Mouse (Mus musculus) CH12F3 (cell line): ENCODE results near the gene Exoc8.

ENCODE experiments used
- in situ Hi-C: fragments of 300-500 bp; cut with MboI; formaldehyde crosslinking; loops from 2 replicates; pipeline ENCODE4 v1.14.3; 2020; ENCODE audit warnings: low sequenced_read_pairs

Gene Exoc8

DNA sequence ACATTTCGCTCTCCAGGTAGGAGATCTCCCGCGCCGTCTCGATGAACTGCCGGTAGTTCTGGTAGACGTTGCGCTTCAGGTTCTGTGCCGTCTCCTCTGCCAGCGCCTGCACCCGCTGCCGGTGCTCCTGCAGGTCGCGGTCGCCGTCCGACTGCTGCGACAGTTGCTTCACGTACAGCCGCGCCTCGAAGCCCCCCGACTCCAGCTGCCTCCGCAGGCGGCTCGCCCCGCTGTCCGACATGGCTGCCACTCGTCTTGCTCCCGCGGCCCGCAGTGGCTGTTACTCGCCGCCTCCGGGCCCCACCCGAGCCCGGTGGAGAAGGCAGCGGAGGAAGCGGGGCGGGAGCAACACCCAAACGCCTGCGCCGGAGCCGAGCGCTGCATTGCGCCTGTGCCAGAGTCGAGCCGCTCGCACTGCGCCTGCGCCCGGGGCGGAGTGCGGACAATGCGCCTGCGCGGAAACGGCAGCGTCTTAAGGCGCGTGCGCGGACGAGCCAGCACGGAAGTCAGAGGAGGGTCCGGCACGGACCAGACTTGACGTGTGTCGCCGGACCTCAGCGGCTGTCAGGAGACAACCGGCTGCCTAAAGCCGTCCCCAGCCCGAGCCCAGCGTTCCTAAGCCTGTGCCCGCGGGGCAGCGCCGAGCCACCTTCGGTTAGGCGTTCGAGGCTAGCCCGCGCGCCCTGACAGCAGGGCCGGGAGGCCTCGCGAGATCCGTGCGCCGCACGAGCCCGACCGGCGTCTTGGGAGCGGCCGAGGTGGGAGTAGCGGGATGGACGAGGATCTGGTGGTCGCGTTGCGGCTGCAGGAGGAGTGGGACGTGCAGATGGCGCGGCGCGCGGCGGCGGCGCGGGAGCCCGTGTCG is at the start of gene Exoc8, which contains the start of gene Sprtn:
Gene Exoc8, minus strand, starts transcription at position 320 of the 865 bp plus-strand sequence.
Gene Sprtn, plus strand, starts transcription at position 501 of the 865 bp plus-strand sequence.
- in situ Hi-C loops: no loop called here

GRCm38 (mm10) chr8:124944406-124944805 is 46.9 kb upstream of the Exoc8 start:
- in situ Hi-C loops: no loop called here

DNA sequence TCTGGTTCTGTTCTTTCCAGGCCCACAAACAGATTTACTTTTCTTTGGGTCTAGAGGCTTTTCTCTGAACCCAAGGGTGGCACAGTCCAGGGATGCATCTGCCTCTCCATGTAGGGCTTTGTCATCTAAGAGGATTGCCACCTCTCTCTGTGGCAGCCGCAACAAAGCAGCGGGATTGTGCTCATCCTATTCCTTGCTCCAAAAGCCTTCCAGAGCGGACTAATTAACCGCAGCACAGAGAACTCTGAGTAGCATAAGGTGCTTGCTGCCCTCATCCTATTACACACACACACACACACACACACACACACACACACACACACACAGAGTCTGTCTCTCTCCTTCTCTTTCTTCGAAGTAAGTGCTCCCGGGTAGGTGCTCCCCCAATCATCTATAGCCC is 46.3 kb upstream of the Exoc8 start:
- in situ Hi-C loops: no loop called here

DNA sequence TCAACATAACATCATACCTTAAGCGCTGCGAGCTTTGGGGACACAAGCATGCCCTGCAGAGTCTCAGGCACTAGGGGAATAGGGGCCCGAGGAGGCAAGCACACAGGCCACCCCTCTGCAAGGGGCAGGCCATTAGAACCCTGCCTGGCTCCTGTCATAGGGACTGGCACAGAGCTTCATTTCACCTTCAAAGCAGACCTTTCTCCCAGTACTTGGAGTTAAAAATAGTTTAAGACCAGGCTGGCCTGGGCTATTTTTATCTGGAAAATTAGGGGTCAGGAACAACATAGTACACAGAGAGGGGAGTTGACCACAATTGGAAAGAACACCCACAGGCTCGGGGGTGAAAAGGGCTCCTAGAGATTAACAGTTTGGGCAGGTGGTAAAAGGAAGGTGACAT is 39.8 kb upstream of the Exoc8 start:
- in situ Hi-C loops: no loop called here

DNA sequence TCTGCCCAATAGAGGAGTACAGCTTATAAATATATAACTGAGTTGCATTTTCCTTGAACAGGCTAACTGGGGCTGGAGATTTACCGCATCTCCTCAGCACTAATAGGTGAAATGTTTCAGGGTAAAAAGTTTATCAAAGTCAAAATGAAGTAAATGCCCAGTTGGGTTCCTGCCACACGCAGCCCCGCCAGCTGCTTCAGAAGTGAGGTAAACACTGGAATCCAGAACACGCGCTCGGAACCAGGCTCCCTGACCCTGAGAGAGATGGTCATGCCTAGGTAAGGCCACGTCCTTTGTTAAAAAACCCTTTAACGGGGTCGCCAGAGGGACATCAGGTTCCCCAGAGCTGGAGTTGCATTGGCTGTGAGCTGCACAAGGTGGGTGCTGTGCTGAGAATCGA is 39.2 kb upstream of the Exoc8 start:
- in situ Hi-C loops: no loop called here

DNA sequence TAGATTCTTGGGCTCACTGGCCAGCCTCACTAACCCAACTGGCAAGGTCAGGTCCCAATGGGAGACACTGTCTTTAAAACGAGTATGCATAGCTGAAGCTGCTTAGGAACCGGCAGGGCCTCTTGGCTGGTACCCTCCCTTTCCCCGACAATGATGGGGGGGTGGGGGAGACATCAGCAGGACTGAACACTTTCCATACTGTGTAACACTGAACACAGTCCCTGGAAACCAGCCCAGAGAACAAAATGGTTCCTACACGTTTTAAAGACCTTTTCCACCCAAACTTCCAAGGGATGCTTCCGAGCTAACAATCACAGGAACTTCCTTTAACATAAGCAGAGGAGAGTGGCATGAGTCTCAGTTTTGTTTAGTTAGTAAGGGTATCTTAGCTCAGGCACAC is 37.6 kb upstream of the Exoc8 start:
- in situ Hi-C loops: no loop called here

DNA sequence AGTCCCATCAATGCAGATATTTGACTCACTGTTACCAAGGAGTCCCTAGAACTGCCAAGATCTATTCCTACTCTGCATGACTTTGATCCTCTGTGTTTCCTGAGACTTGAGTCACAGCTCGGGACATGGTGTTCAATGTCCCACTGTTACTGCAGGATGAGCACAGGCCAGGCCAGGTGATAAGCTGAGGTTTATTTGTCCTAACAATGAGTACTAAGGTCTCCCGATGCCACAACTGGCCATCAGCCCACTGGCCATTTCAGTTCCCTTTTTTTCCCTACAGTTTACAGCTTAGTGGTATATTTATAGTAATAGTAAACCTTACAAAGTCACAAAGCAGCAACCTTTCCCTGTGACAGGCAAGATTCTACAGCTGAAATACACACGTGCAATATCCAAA is 34.9 kb upstream of the Exoc8 start:
- in situ Hi-C loops: no loop called here

- in situ Hi-C loops: no loop called here
These were observed 33.1 kb upstream of the Exoc8 start for GRCm38 (mm10) chr8:124930649-124931048.

DNA sequence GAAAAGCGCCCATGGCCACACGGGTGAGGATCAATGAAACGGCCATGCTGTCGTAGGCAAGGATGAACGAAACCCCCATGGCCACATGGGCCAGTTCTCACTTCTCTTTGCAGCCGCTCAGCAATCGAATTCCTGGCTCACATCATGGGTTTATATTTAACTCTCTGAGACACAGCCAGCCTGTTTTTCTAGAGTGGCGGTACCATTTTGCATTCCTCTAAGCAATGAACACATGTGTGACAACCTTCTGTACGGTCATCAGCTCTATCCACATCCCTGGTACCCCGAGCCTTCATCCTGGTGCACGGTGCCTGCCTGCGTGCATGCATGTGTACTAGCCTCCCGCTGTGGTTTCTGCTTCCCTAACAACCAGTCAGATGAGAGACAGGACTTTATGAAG is 32.6 kb upstream of the Exoc8 start:
- in situ Hi-C loops: no loop called here

DNA sequence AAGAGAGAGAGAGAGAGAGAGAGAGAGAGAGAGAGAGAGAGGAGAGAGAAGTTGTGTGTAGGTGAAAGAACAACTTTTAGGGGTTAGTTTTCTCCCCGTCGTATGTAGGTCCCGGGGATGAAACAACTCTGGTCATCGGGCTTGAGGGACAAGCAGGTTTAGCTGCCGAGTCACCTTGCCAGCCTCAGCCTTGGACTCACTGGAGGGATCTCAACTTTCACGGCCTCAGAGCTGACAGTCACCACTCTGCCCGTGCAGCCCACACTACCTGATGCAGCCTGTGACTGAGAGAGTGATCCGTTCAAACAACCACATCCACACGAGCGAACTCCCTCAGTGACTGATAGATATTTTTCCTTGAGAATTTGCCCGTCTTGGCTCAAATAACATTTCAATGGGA is 31.5 kb upstream of the Exoc8 start:
- in situ Hi-C loops: no loop called here

DNA sequence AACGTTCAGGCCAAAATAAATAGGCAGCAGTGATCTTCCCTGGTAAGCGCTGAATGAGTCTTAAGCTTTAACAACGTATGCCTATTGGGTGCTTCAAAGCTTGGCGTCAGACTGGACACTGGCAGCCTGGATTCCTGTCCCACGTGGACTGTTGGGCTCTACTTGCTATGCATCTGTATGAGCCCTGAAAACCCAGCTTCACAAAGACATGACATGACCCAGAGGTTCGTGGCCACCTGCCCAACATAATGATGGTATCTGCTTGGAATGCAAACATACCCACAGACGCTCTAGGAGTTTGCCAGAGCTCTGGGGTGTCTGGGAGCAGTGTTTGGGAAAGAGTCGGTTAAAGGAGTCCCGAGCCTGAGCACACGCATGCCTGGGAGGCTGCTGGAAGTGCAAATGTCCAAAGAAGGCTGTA is 28.9 kb upstream of the Exoc8 start:
- in situ Hi-C loops: no loop called here

- in situ Hi-C loops: no loop called here
These were observed 28.2 kb upstream of the Exoc8 start for GRCm38 (mm10) chr8:124925544-124926266.

DNA sequence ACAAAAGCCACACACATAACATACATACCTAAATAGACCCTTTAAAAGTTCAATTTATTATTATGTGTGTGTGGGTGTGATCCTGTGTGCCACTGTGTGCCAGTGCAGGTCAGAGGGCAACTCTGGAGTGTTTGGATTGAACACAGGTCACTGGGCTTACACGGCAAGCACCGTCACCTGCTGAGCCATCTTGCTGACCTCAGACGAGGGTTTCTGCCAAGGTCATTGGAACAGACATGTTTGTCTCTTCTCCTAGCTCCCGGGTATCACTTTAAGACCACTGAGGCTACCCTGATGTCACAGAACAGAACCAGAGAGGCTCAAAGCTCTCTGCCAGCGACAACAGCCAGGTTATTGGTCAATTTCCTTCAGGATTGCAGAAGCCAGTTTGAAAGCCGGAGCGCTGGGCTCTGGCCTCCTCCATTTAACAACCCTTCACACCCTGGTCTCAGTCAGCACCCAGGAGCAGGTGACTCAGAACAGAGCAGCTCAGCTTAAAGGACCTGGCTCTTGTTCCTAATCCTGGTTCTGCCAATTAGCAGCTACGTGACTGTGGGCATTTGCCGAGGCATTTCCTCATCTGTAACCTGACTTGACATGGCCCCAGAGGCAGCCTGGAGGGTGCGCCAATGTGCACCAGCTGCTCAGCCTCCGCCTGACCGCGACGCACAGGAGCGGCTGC is 26.6 kb upstream of the Exoc8 start:
- in situ Hi-C loops: no loop called here

DNA sequence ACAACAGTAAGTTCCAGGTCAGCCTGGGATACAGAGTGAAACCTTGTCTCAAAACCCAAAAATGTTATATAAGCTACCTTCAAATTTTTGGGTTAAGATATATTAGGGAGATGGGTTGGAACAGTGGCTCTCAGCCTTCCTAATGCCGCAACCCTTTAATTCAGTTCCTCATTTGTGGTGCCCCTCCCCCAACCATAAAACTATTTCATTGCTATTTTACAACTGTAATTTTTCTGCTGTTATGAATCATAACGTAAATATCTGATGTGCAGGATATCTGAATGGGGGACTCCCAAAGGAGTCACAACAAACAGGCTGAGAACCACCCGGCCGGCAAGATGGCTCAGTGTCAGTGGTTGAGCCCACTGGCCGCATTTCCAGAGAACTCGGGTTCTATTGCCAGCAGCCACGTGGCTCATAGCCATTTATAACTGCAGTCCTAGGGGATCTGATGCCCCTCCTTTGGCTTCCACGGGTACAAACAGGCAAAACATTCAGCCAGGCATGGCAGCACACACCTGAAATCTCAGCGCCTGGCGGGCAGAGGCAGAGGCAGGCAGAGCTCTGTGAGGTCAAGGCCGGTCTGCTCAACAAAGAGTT is 25.1 kb upstream of the Exoc8 start:
- in situ Hi-C loops: no loop called here

DNA sequence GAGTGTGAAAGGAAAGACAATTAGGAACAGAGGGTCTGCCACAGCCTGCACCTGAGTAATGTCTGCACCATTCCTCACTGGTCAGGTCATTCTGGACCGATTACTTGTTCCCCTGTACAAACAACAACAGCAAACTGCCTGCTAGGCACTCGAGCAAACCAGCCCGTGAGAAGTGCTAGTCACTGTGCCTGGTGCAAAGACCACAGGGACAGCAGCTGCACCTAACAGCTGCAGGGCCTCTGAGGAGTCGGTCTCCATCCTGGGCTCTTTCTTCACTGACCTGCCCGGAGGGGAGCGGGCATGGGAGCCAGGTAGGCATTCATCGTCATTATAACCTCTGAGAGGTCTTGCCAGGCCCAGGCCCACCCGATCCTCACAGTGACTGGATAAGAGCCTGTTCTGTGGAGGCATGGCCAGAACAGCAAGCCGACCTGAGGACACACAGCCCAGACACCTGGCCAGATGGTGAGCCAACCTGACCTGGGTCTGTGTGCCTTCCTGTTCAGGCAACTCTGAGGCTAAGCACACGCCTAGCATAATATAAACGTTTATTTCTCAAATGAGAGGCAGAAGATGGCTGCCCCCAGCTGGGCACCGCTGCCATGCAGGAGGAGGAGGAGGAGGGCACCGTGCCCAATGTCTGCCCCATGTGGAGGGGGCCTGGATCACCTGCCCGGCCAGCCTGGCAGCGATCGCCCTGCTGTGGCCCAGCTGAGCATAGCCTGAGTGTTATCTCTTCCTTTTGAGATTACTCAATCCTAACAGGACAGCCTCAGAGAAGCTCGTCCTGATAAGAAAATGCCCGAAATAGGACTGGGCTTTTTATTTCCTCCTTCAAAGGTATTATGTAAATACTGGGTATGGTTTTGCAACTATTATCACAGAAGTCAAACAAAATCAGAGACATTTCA is 24.1 kb upstream of the Exoc8 start:
- in situ Hi-C loops: no loop called here

DNA sequence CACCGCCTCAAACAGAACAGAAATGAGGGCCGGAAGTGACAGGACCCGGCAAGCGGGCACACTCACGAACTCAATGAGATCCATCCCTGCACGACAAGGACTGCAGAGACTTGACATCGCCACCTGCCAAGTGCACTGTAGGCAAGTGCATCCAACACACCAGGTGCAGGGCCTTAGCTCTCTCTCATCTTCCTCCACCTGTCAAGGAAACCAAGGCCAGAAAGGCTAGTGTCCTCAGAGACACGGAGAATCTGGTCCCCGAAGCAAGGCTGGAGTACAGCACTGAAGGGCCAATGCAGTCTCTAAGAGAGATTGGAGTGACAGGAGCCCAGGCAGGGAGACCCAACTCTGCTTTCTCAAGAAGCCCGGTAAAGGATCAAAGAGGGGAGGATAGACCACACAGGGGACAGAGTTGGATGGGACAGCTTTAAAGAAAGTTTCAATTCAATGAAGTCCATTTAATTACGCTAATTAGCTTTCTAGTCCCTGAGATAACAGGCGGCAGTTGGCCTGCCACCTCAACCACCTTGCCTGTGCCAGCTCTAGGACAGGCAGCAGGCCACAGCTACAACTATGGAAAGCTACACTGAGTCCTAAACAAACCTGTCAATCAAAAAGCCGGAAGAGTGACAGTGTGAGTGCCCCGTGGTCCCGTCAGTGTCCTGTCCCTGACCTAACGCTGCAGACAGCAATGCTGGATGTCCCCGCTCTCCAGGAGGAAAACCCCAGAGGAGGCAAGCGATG is 20.4 kb upstream of the Exoc8 start:
- in situ Hi-C loops: no loop called here

- in situ Hi-C loops: no loop called here
These were observed 16.6 kb upstream of the Exoc8 start for GRCm38 (mm10) chr8:124914061-124914460.

GRCm38 (mm10) chr8:124911938-124912872 is 14.7 kb upstream of the Exoc8 start:
- in situ Hi-C loops: no loop called here
